Mouse (Mus musculus) bone marrow macrophage, adult 2 months (primary cell): ENCODE results near the gene Kcnk4.

ENCODE experiments used
- CTCF ChIP-seq: IDR thresholded peaks from 2 replicates; pipeline ENCODE4 v1.5.1; 2012; ENCODE audit warnings: low read depth, mild to moderate bottlenecking, low read length, moderate library complexity
- POLR2A ChIP-seq: IDR thresholded peaks from 2 replicates; pipeline ENCODE4 v1.6.1; 2012; ENCODE audit warnings: mild to moderate bottlenecking, low read depth, low read length, borderline replicate concordance

GRCm38 (mm10) chr19:6916496-6916895 is 17.8 kb downstream of the Kcnk4 start:
- TF ChIP-seq CTCF (no peak), POLR2A (no peak)
